Mouse (Mus musculus) duodenum, adult 2 months (tissue): ENCODE measurements around the gene Dmrt3. TPM values are rescaled to one million over a fixed set of nuclear protein-coding genes. Genes with fewer than 3 reads are reported as not detected.

Experiments
- polyA plus RNA-seq: library from polyadenylated mRNA; depleted of rRNA; stranded (reverse); fragments of >200 nt; gene quantifications from 2 replicates; pipeline ENCODE4 v1.2.3, GENCODE M21; 2012; ENCODE audit warnings: low replicate concordance; rRNA removed

The Dmrt3 gene
- 0.72 TPM in 1 of 2 replicates, not detected in the other for polyA plus RNA-seq

DNA sequence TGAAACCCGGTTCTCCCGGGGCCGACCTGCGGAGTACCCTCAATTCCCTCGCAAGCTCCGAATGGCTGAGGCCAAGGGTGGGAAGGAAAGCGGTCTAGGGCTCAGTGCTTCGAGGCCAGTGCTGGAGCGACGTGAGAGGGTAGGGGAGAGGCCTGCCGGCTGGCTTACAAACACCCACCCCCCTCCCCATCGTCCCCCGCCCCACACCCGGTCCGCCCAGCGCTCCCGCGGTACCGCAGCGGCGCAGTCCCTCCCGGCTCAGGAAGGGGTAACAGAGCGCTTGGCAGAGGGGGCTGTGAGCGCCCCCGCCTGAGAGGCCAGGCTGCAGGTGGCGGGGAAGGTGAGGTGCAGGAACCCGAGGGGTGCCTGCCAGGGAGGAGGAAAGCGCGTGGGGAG is at the start of gene Dmrt3:
Gene Dmrt3 (plus strand): TSS at position 287 of the 396 bp plus-strand sequence.

DNA sequence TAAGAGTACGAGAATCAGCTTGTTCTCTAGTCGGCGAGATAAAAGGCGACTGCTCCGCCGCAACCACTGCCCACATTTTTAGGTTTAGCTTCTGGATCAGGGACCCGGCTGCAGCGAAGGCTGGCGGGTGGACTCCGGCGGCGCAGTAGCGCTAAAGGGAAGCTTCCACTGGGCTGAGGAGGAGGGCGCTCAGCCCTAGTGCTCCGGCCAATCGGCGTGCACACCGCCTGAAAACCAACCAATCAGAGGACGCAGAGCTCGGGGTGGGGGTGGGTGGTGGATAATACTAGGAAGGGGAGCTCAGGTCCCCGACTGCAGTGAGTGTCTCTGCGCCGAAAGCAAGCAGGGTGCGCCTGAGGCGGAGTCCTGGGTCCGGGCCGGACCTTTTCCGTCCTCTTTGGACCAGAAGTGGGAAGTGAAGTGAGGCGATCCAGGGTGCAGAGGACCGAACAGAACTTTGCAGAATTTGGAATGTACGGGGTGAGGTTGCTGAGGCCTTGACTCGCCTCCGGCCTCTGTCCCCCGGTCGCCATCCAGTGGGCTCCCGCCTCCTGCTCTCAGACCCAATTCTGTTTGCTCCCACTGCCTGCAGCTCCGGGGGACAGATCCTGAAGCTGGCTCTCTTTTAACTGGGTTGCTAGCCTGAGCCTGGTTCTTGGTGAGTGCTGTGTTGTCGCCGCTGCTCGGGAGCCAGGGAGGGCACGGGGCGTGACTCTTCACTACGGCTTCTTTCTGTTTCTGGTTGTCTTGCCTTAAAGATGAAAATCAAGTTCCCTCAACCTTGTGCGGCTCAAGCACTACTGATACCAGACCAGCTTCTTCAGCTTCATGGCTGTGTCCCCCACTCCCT is 62.2 kb downstream of the Dmrt3 start, which contains the start of gene Dmrt2:
Gene Dmrt2 (plus strand): TSS at position 311 of the 850 bp plus-strand sequence.

Other genes starting within 250 kb of the Dmrt3 start
- not detected in 2 replicates for gene Dmrt1, start 104.7 kb upstream of the Dmrt3 start, polyA plus RNA-seq
- 0.31 TPM in 1 of 2 replicates, not detected in the other for gene Dmrt2, start 62.1 kb downstream of the Dmrt3 start, polyA plus RNA-seq